In genomic region chr16:30184591-30185265, GRCm38 (mm10) we compare ENCODE assay signal across 8 mouse cellular contexts.
DNase-seq lines count a peak whose midpoint lies in the region; ATAC-seq and TF ChIP-seq lines count a peak whose summit lies in the region.

No protein-coding gene starts in this region.

- H3K79me2 ChIP-seq in C2C12 (ENCODE audit: control insufficient read depth, insufficient read depth), result no peaks in the 10 kb centered on the region

- peak overlapping the region; percentile 65 for H3K27ac ChIP-seq in hindbrain, embryonic 10.5 days
- H3K27ac ChIP-seq in neural tube, embryonic 12.5 days, result no peak overlapping the region

- TF ChIP-seq POLR2A in lung, adult 2 months (IDR thresholded peaks at IDR 0.05; ENCODE audit: borderline replicate concordance, extremely low read depth, low read depth, low read length), result no peak

- ATAC-seq in neural tube, embryonic 12.5 days (ENCODE audit: low FRiP score, low read depth), result peak; percentile 24; the same call in 1 of the 2 replicates
- ATAC-seq in activated CD4-positive, CD25-positive, alpha-beta regulatory T cell, adult 4 months, result no peak

- no peak overlapping the region for H3K4me3 ChIP-seq in C2C12 (ENCODE audit: insufficient read depth, poor library complexity, severe bottlenecking)
- no peak overlapping the region for H3K4me3 ChIP-seq in hindbrain, embryonic 10.5 days
- H3K4me3 ChIP-seq in lung, adult 2 months (replicated peaks; ENCODE audit: extremely low read depth, low read depth, low read length), result peak overlapping the region; percentile 21
- H3K4me3 ChIP-seq in neural tube, embryonic 12.5 days, result no peak overlapping the region

- DNase-seq in adrenal gland, postnatal 36 days, result peak; percentile 75 to 83
- peak; percentile 51 to 71 for DNase-seq in frontal cortex, postnatal 14 days (ENCODE audit: low spot score in 2 of 2)
- peak; percentile 64 for DNase-seq in hindbrain, embryonic 10.5 days (ENCODE audit: low spot score)
- DNase-seq in layer of hippocampus, adult 8-10 months (ENCODE audit: low spot score in 2 of 2), result peak; percentile 47 to 55
- peak; percentile 70 for DNase-seq in lung, adult 2 months

- peaks cover 57% of the 10 kb centered on the region for H3K4me1 ChIP-seq in hindbrain, embryonic 10.5 days (replicated peaks)
- peaks cover 40% of the 10 kb centered on the region for H3K4me1 ChIP-seq in lung, adult 2 months (ENCODE audit: control insufficient read depth, insufficient read depth, low read length)
- H3K4me1 ChIP-seq in neural tube, embryonic 12.5 days, result peaks cover 22% of the 10 kb centered on the region

- no peaks in the 10 kb centered on the region for H3K36me3 ChIP-seq in C2C12 (ENCODE audit: control insufficient read depth, insufficient read depth)
- H3K36me3 ChIP-seq in hindbrain, embryonic 10.5 days, result no peaks in the 10 kb centered on the region
- H3K36me3 ChIP-seq in neural tube, embryonic 12.5 days, result no peaks in the 10 kb centered on the region

- H3K9ac ChIP-seq in neural tube, embryonic 12.5 days, result 0 out of 2 replicates have a peak overlapping the region, but pooled peaks have one; percentile 13

- no peaks in the 10 kb centered on the region for H3K27me3 ChIP-seq in C2C12 (ENCODE audit: control insufficient read depth, insufficient read depth, insufficient read length)
- peaks cover 100% of the 10 kb centered on the region for H3K27me3 ChIP-seq in hindbrain, embryonic 10.5 days (ENCODE audit: insufficient read depth, poor library complexity, severe bottlenecking)
- peaks cover 25% of the 10 kb centered on the region for H3K27me3 ChIP-seq in neural tube, embryonic 12.5 days (replicated peaks)

- 19% methylated on average over 18 of the region's 18 CpGs for WGBS in hindbrain, embryonic 10.5 days
- WGBS in lung, adult 2 months, result 5% methylated on average over 18 of the region's 18 CpGs
- 32% methylated on average over 18 of the region's 18 CpGs for WGBS in neural tube, embryonic 12.5 days

- no peaks in the 10 kb centered on the region for H3K9me3 ChIP-seq in hindbrain, embryonic 10.5 days
- no peaks in the 10 kb centered on the region for H3K9me3 ChIP-seq in neural tube, embryonic 12.5 days

- no peak for TF ChIP-seq CTCF in C2C12 (IDR thresholded peaks at IDR 0.05; ENCODE audit: control insufficient read depth, insufficient read depth, insufficient read length)
- no peak for TF ChIP-seq CTCF in lung, adult 2 months (IDR thresholded peaks at IDR 0.05; ENCODE audit: insufficient read depth, low read length)

- no peaks in the 10 kb centered on the region for H3K79me3 ChIP-seq in C2C12 (ENCODE audit: low read depth)

- H3K4me2 ChIP-seq in neural tube, embryonic 12.5 days (replicated peaks), result no peak overlapping the region

- H3ac ChIP-seq in C2C12 (ENCODE audit: control insufficient read depth, insufficient read length, low read depth), result peak overlapping the region; percentile 56

TF ChIP-seq in C2C12, 6 proteins besides CTCF, POLR2A, EP300 and RAD21:
- TF ChIP-seq CEBPB (IDR thresholded peaks at IDR 0.05; ENCODE audit: low read depth) (no peak), MYOD1 (IDR thresholded peaks at IDR 0.05; ENCODE audit: control insufficient read depth, insufficient read length, low read depth) (peak; percentile 98)
